Mouse (Mus musculus) embryonic facial prominence, embryonic 11.5 days (tissue): ENCODE measurements around the gene Slc26a1. TPM values are rescaled to one million over a fixed set of nuclear protein-coding genes. Genes with fewer than 3 reads are reported as not detected.

Experiments
- ATAC-seq: fragments of 200-750 bp; cut with Nextera tagmentation; replicated peaks from 2 replicates; pipeline ENCODE4 v1.8.0; 2017; ENCODE audit warnings: low read depth; ENCODE audit not compliant: insufficient number of reproducible peaks, low FRiP score, low TSS enrichment
- DNase-seq: peaks from one replicate; pipeline ENCODE4 v3.0.0-alpha.2; 2015; ENCODE audit warnings: low spot score
- H3K27ac ChIP-seq: fragments of 300-500 bp; sonication (generic); replicated peaks from 2 replicates; pipeline ENCODE4 v1.5.1; 2014; ENCODE audit warnings: mild to moderate bottlenecking, low read depth, low read length, control low read depth
- H3K27me3 ChIP-seq: fragments of 300-500 bp; sonication (generic); 2 replicates; pipeline ENCODE4 v1.6.1; 2014; ENCODE audit warnings: mild to moderate bottlenecking, low read length, moderate library complexity, mixed read lengths; ENCODE audit not compliant: control insufficient read depth, insufficient read depth
- H3K36me3 ChIP-seq: fragments of 300-500 bp; sonication (generic); replicated peaks from 2 replicates; pipeline ENCODE4 v1.6.1; 2014; ENCODE audit warnings: low read depth, mild to moderate bottlenecking, low read length, moderate library complexity, mixed read lengths; ENCODE audit not compliant: control insufficient read depth, insufficient read depth
- H3K4me1 ChIP-seq: fragments of 300-500 bp; sonication (generic); 2 replicates; pipeline ENCODE4 v1.6.1; 2014; ENCODE audit warnings: low read length, mixed read lengths; ENCODE audit not compliant: control insufficient read depth, insufficient read depth
- H3K4me2 ChIP-seq: fragments of 300-500 bp; sonication (generic); 2 replicates; pipeline ENCODE4 v1.6.1; 2014; ENCODE audit warnings: low read depth, mild to moderate bottlenecking, control low read depth, low read length, moderate library complexity
- H3K4me3 ChIP-seq: fragments of 300-500 bp; sonication (generic); 2 replicates; pipeline ENCODE4 v1.5.1; 2014; ENCODE audit warnings: low read depth, low read length, control low read depth
- H3K9ac ChIP-seq: fragments of 300-500 bp; sonication (generic); replicated peaks from 2 replicates; pipeline ENCODE4 v1.6.1; 2014; ENCODE audit warnings: mild to moderate bottlenecking, control low read depth, low read length
- H3K9me3 ChIP-seq: fragments of 300-500 bp; sonication (generic); replicated peaks from 2 replicates; pipeline ENCODE4 v1.6.1; 2016; ENCODE audit warnings: mild to moderate bottlenecking, low read length, inconsistent platforms, mixed read lengths; ENCODE audit not compliant: control insufficient read depth
- WGBS: fragments of 180-500 bp; shearing (Covaris S2); extraction: QIAGEN DNeasy Blood & Tissue Kit; methylation state at CpG from one replicate; pipeline ENCODE4 v1.1.7; 2014; 5-methylcytosine and 5-hydroxymethylcytosine counted together
- polyA plus RNA-seq: library from polyadenylated mRNA; unstranded; fragments of >200 nt; fragmentation: Nextera tagmentation; extraction: Ambion mirVana; gene quantifications from 2 replicates; pipeline ENCODE4 v1.2.1, GENCODE M21; 2014

The Slc26a1 gene
- polyA plus RNA-seq, 1 experiment from 2014 or later, result 0.38 TPM

DNA sequence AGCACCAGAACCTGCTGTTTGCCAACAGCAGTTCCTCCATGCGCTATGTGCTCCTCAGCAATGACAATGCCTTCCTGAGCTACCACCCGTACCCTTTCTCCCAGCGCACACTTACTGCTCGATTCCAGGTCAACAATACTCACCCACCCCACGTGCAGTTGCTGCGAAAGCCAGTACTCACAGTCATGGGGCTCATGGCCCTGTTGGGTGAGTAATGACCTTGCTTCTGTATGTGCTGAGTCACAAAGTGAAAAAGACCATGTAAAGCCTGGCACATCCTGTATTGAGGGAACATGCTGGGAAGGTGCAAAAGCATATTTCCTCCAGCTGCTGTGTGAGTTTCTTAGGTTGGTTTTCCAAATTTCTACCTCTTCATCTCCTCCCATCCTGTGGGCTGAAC, 5.5 kb upstream of the Slc26a1 start:
- no peak for ATAC-seq
- DNase-seq, result no peak
- no peaks in the 10 kb centered on the region for H3K27me3 ChIP-seq
- H3K27ac ChIP-seq, result no peak overlapping the region
- 93% methylated on average over 6 of the region's 6 CpGs for WGBS
- H3K36me3 ChIP-seq, result no peaks in the 10 kb centered on the region
- H3K4me3 ChIP-seq, result no peak overlapping the region
- no peaks in the 10 kb centered on the region for H3K9me3 ChIP-seq
- no peak overlapping the region for H3K9ac ChIP-seq
- no peak overlapping the region for H3K4me2 ChIP-seq
- peaks cover 2% of the 10 kb centered on the region; the same call in 1 of the 2 replicates for H3K4me1 ChIP-seq

DNA sequence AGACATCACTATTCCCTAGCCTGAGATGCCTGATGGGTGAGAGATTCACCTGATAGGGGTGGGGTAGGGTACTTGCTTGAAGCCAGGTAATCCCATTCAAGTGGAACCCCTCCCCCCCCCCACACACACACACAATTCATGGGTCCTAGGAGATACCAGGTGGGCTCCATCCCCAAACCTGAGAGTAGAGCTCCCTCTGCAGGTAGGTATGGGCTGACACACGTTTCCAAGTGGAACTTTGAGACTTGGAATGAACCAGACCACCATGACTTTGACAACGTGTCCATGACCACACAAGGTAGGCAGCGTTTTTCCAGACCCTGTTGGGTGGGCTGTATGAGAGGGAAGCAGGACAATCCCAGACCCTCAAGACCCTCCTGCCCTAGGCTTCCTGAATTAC, 4.5 kb upstream of the Slc26a1 start:
- H3K27me3 ChIP-seq, result no peaks in the 10 kb centered on the region
- no peak overlapping the region for H3K9ac ChIP-seq
- H3K4me1 ChIP-seq, result peaks cover 2% of the 10 kb centered on the region; the same call in 1 of the 2 replicates
- WGBS, result 57% methylated on average over 3 of the region's 3 CpGs
- H3K36me3 ChIP-seq, result no peaks in the 10 kb centered on the region
- DNase-seq (no peak), ATAC-seq (no peak)
- no peak overlapping the region for H3K4me2 ChIP-seq
- no peak overlapping the region for H3K4me3 ChIP-seq
- no peaks in the 10 kb centered on the region for H3K9me3 ChIP-seq
- no peak overlapping the region for H3K27ac ChIP-seq

DNA sequence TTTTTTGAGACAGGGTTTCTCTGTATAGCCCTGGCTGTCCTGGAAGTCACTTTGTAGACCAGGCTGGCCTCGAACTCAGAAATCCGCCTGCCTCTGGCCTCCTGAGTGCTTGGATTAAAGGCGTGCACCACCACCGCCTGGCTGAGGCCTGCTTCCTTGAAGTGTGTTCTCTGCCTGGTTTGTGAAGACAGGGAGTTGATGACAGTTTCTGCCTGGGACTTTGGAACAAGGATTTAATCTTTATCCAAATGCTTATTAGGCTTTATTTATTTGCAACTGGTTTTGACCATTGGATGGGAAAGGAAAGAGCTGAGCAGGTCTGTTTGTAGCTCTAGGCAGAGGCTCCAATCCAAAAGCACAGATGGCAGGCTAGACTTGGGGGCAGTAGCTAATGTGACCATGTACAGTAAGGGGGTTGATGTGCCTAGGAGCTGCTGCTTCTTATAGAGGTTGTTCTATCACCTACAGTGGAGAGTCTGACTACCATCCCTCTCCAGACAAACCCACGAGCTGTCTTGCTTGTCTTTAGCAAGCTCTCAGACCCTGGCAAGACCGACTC, 3.0 kb upstream of the Slc26a1 start:
- H3K4me2 ChIP-seq, result no peak overlapping the region
- H3K4me1 ChIP-seq, result peaks cover 2% of the 10 kb centered on the region; the same call in 1 of the 2 replicates
- H3K27me3 ChIP-seq, result no peaks in the 10 kb centered on the region
- H3K9me3 ChIP-seq, result no peaks in the 10 kb centered on the region
- DNase-seq (no peak), ATAC-seq (no peak)
- no peak overlapping the region for H3K27ac ChIP-seq
- H3K9ac ChIP-seq, result no peak overlapping the region
- no peak overlapping the region for H3K4me3 ChIP-seq
- WGBS, result 79% methylated on average over 6 of the region's 6 CpGs
- H3K36me3 ChIP-seq, result no peaks in the 10 kb centered on the region

DNA sequence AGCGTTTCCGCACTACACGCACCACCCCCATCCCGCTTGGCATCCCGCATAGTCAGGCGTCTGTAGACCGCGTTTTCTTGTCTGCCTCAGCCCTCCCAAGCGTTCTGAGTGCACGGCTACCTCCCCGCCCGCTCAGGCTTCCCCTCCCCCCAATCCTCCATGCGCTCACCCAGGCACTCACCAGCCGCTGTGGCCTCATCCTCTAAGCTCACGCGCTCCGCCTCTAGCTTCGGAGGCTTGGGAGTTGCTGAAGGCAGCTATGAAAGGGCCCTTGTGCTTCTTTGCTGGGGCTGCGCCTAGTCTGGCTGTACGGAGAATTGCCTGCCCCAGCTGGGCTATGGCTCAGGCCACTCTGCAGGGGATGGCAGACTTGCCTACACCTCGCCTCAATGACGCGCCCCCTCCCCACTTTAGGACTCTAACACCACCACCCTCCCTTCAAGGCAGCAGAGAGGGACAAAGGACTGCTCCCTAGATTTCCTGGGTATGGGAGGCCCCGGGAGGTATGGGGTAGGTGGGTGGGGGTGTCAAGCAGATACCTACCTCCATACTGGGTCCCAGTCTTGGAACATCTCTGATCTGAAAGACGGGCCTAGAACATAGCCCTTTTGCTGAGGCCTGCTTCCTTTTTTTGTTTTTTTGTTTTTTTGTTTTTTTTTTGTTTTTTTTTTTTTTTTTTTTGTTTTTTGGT, 2.4 kb upstream of the Slc26a1 start:
- 2% methylated on average over 25 of the region's 25 CpGs for WGBS
- no peaks in the 10 kb centered on the region for H3K27me3 ChIP-seq
- peak overlapping the region; percentile 65 for H3K9ac ChIP-seq
- H3K9me3 ChIP-seq, result no peaks in the 10 kb centered on the region
- no peaks in the 10 kb centered on the region for H3K36me3 ChIP-seq
- peak overlapping the region; percentile 57 for H3K4me2 ChIP-seq
- peak overlapping the region; percentile 31 for H3K4me3 ChIP-seq
- peaks cover 2% of the 10 kb centered on the region; the same call in 1 of the 2 replicates for H3K4me1 ChIP-seq
- ATAC-seq (peak; percentile 81), DNase-seq (peak; percentile 85)
- peak overlapping the region; percentile 48 for H3K27ac ChIP-seq

DNA sequence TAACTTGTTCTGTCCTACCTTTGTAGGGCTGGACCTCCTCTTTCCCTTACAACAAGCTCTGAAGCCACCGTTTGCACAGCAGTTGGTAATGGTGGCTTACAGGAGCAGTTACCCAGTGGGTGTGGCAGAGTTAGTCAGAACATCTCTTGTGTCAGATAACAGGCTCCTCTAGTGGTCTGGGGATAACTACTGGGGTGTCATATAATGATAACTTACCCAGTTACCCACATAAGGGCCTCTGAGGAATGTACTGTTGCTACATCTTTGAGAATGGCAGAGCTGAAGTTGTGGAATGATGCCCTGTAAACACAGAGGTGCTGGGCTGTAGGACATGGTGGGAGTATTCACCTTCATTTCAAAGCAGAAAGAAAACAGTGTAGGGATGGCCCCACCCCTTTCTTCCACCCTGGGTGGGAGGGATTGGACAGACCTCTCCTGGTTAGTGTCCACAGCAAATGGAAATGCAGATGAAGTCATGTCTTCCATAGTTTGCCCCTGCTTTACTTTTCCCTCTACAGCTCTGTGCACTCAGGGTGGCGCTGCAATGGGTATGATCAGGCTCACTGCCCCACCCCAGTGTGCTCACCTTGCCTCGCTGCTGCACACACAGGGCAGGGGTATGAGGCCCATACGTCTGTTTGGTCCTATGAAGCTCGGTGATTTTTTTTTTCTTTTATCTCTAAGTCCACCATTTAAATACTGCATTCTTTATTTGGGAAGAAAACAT, 1.6 kb upstream of the Slc26a1 start:
- peak overlapping the region; percentile 65 for H3K9ac ChIP-seq
- H3K36me3 ChIP-seq, result no peaks in the 10 kb centered on the region
- ATAC-seq (peak; percentile 55), DNase-seq (peak; percentile 23)
- H3K4me3 ChIP-seq, result peak overlapping the region; percentile 31
- 14% methylated on average over 5 of the region's 5 CpGs for WGBS
- H3K4me2 ChIP-seq, result peak overlapping the region; percentile 57
- H3K4me1 ChIP-seq, result peaks cover 2% of the 10 kb centered on the region; the same call in 1 of the 2 replicates
- peak overlapping the region; percentile 48 for H3K27ac ChIP-seq
- no peaks in the 10 kb centered on the region for H3K27me3 ChIP-seq
- no peaks in the 10 kb centered on the region for H3K9me3 ChIP-seq

DNA sequence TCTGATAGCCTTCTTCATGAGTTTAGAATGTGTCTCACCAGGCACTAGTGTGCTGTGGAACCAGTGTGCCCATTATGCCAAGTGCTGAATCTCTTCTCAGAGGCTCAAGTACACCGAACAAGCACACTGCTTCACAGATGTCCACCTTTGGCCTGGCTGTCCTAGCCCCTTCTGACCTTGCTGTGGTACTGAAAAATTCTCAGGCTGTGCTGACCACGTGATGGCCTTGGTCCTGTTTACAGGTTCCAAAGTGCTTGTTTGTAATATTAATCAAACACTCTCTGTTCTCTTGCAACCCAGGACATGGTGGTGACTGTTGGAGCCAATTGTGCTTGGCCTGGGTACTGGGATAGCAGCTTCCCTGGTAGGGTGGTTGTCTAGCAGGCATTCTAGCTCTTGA, 745 bp downstream of the Slc26a1 start:
- no peak overlapping the region for H3K4me2 ChIP-seq
- H3K36me3 ChIP-seq, result no peaks in the 10 kb centered on the region
- H3K4me1 ChIP-seq, result peaks cover 2% of the 10 kb centered on the region; the same call in 1 of the 2 replicates
- no peak for DNase-seq
- H3K4me3 ChIP-seq, result no peak overlapping the region
- no peaks in the 10 kb centered on the region for H3K9me3 ChIP-seq
- 83% methylated on average over 2 of the region's 2 CpGs for WGBS
- no peaks in the 10 kb centered on the region for H3K27me3 ChIP-seq
- ATAC-seq, result no peak
- no peak overlapping the region for H3K9ac ChIP-seq
- H3K27ac ChIP-seq, result no peak overlapping the region

DNA sequence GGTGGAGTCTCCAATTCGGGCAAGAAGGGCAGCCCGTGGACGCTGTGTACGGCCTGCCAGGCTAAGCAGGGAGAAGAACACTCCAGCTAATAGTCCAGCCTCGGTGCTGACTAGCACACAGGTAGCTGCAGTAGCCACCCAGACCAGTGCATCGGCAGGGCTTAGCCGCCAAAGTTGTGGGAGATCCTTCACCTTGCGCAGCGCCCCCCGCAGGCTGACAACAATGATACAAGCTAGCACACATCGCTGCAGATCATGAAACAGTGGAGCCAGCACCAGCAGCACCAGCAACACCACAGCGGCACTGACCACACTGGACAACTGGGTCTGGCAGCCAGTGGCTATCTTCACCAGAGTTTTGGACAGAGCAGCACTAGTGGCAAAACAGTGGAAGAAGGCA, 3.6 kb downstream of the Slc26a1 start:
- Histone ChIP-seq H3K9ac (no peak overlapping the region), H3K27me3 (no peaks in the 10 kb centered on the region), H3K9me3 (no peaks in the 10 kb centered on the region), H3K27ac (no peak overlapping the region), H3K4me1 (no peaks in the 10 kb centered on the region; the same call in 1 of the 2 replicates), H3K4me3 (no peak overlapping the region), H3K4me2 (no peak overlapping the region), H3K36me3 (no peaks in the 10 kb centered on the region)
- DNase-seq (no peak), ATAC-seq (no peak)
- WGBS, result 87% methylated on average over 12 of the region's 12 CpGs

DNA sequence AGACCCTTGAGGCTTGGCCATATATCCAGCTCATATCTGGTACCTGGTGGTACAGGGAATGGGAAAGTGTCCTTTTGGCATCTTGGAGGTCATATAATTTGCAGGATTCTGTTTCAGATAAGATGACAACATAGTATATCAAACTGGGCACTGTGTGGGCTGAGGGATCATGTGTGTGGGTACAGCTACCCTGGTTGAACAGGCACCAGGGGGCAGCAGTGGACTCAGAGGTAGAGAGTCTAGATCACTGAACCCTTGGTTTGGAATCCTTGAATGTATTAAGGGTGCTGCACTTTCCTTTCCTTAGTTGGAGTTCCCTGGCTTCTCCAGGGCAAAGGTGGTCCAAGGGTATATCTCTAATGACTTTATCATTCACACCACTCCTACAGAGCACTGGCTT, 4.6 kb downstream of the Slc26a1 start:
- Histone ChIP-seq H3K4me1 (no peaks in the 10 kb centered on the region; the same call in 1 of the 2 replicates), H3K9me3 (no peaks in the 10 kb centered on the region), H3K4me2 (no peak overlapping the region), H3K36me3 (no peaks in the 10 kb centered on the region), H3K9ac (no peak overlapping the region), H3K27me3 (no peaks in the 10 kb centered on the region), H3K4me3 (no peak overlapping the region), H3K27ac (no peak overlapping the region)
- ATAC-seq (no peak; the same call in 1 of the 2 replicates), DNase-seq (peak; percentile 54)
